Mouse (Mus musculus) myocyte (in vitro differentiated cells): ENCODE results near the gene Ccdc51.

Experiments
- MYOD1 ChIP-seq, 3 experiments: IDR thresholded peaks; one replicate each; pipeline ENCODE4 v1.6.1; 2011; ENCODE audit warnings: control low read depth in 2 of 3, low read depth in 2 of 3, mild to moderate bottlenecking in 2 of 3, moderate library complexity in 1 of 3; ENCODE audit not compliant: insufficient read length in 2 of 3, control insufficient read depth in 1 of 3
- POLR2A ChIP-seq: IDR thresholded peaks from one replicate; pipeline ENCODE4 v1.6.1; 2011; ENCODE audit warnings: low read depth, mild to moderate bottlenecking, control low read depth, moderate library complexity; ENCODE audit not compliant: insufficient read length
- TCF3 ChIP-seq: IDR thresholded peaks from one replicate; pipeline ENCODE4 v1.6.1; 2011; ENCODE audit warnings: low read depth, control low read depth; ENCODE audit not compliant: insufficient read length

DNA sequence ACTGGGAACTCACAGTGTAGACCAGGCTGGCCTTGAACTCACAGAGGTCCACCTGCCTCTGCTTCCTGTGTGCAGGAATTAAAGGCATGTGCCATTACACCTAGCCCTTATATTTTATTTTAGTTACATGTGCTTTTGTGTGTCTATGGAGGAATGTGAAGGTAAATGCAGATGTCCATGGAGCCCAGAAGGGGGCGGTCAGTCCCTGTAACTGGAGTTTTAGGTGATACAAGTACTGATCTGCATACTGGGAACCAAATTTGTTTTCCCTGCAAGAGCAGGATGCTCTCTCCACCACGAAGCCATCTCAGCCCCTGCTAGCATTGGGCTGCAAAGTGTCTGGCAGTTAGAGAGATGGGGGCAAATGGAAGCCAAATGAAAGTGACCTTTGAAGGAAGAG lies 2.6 kb downstream of the Ccdc51 start:
- TF ChIP-seq POLR2A (no peak), TCF3 (no peak), MYOD1 (IDR thresholded peaks at IDR 0.05; ENCODE audit: control insufficient read depth in 1 of 3, insufficient read length in 2 of 3, low read depth in 2 of 3) (no peak)
